Mouse (Mus musculus) heart, adult 2 months (tissue): ENCODE results near the gene Pbx1.

ENCODE experiments used
- CTCF ChIP-seq: fragments of 200-600 bp; IDR thresholded peaks from 2 replicates; pipeline ENCODE4 v1.8.1; 2022; ENCODE audit warnings: antibody characterized with exemption, mild to moderate bottlenecking, moderate library complexity
- EP300 ChIP-seq: fragments of 200-500 bp; IDR thresholded peaks from 2 replicates; pipeline ENCODE4 v1.6.1; 2011; ENCODE audit warnings: low read depth, low read length, control low read depth; ENCODE audit not compliant: insufficient read depth

DNA sequence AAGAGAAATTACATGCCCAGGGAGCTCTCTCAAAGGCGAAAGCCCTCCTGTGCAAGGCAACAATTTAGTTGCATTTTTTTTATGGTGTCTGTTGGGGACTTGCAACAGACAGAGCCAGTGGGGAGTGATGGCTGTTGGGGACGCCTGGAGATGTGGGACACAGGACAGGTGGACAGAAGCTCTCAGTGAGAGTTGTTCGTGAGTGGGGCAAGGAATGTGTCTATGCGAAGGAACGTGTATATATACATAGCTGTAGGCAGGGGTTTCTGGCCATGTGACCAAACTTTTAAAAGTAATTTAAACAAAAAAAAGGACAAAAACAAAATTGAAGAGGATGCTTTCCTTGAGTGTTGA, 39.6 kb downstream of the Pbx1 start:
- TF ChIP-seq CTCF (no peak), EP300 (no peak)
